Mouse (Mus musculus) kidney, postnatal 0 days (tissue): Measurements from ENCODE around the gene Efs. TPM values are rescaled to one million over a fixed set of nuclear protein-coding genes. Genes with fewer than 3 reads are reported as not detected.
"Not testable (repeated sequence)": the region's sequence is repeated elsewhere in the genome, so short reads cannot be mapped to it uniquely, and the experiment has no call there.

Experiments used
- ATAC-seq: fragments of 200-750 bp; cut with Nextera tagmentation; replicated peaks from 2 replicates; pipeline ENCODE4 v1.8.0; 2017; ENCODE audit warnings: low read depth, moderate number of reproducible peaks, moderate TSS enrichment, moderate library complexity; ENCODE audit not compliant: low FRiP score
- DNase-seq: peaks from one replicate; pipeline ENCODE4 v3.0.0-alpha.2; 2016; ENCODE audit warnings: low spot score
- H3K27ac ChIP-seq: fragments of 300-500 bp; sonication (generic); 2 replicates; pipeline ENCODE4 v1.5.1; 2014; ENCODE audit warnings: mild to moderate bottlenecking
- H3K27me3 ChIP-seq: fragments of 300-500 bp; sonication (generic); 2 replicates; pipeline ENCODE4 v1.6.1; 2014; ENCODE audit warnings: low read length, mixed read lengths; ENCODE audit not compliant: insufficient read depth
- H3K36me3 ChIP-seq: fragments of 300-500 bp; sonication (generic); 2 replicates; pipeline ENCODE4 v1.6.1; 2014; ENCODE audit warnings: low read length, mixed read lengths; ENCODE audit not compliant: insufficient read depth
- H3K4me1 ChIP-seq: fragments of 300-500 bp; sonication (generic); replicated peaks from 2 replicates; pipeline ENCODE4 v1.6.1; 2014; ENCODE audit warnings: antibody characterized with exemption, low read length, mixed read lengths; ENCODE audit not compliant: insufficient read depth
- H3K4me2 ChIP-seq: fragments of 300-500 bp; sonication (generic); 2 replicates; pipeline ENCODE4 v1.6.1; 2014; ENCODE audit warnings: mild to moderate bottlenecking, low read length, moderate library complexity, mixed read lengths
- H3K4me3 ChIP-seq: fragments of 300-500 bp; sonication (generic); replicated peaks from 2 replicates; pipeline ENCODE4 v1.5.1; 2014; ENCODE audit warnings: low read depth, low read length
- H3K9ac ChIP-seq: fragments of 300-500 bp; sonication (generic); 2 replicates; pipeline ENCODE4 v1.6.1; 2014; ENCODE audit warnings: low read depth, low read length
- H3K9me3 ChIP-seq: fragments of 300-500 bp; sonication (generic); replicated peaks from 2 replicates; pipeline ENCODE4 v1.6.1; 2016; ENCODE audit warnings: low read length, inconsistent platforms, mixed read lengths
- CTCF ChIP-seq: IDR thresholded peaks from 2 replicates; pipeline ENCODE4 v1.5.1; 2016; ENCODE audit warnings: antibody characterized with exemption, low read depth, mild to moderate bottlenecking, moderate library complexity
- WGBS: fragments of 180-500 bp; shearing (Covaris S2); extraction: QIAGEN DNeasy Blood & Tissue Kit; methylation state at CpG from one replicate; pipeline ENCODE4 v1.1.7; 2014; 5-methylcytosine and 5-hydroxymethylcytosine counted together
- polyA plus RNA-seq: library from polyadenylated mRNA; unstranded; fragments of >200 nt; fragmentation: Nextera tagmentation; extraction: Ambion mirVana; gene quantifications from 2 replicates; pipeline ENCODE4 v1.2.1, GENCODE M21; 2015

Efs gene
- polyA plus RNA-seq, 1 experiment from 2014 or later = 15.0 TPM

GRCm38 (mm10) chr14:54950493-54950892 lies 24.6 kb upstream of the Efs start:
- Histone ChIP-seq H3K9me3 (no peaks in the 10 kb centered on the region), H3K27me3 (no peaks in the 10 kb centered on the region), H3K4me2 (no peak overlapping the region), H3K4me3 (no peak overlapping the region), H3K27ac (no peak overlapping the region), H3K4me1 (no peaks in the 10 kb centered on the region), H3K9ac (no peak overlapping the region), H3K36me3 (no peaks in the 10 kb centered on the region)
- TF ChIP-seq CTCF = no peak
- whole genome bisulfite sequencing = 58% methylated on average over 12 of the region's 12 CpGs
- no peak for DNase-seq
- no peak for ATAC-seq

GRCm38 (mm10) chr14:54948781-54949180 lies 22.9 kb upstream of the Efs start:
- DNase-seq (no peak), ATAC-seq (no peak)
- Histone ChIP-seq H3K4me3 (no peak overlapping the region), H3K36me3 (no peaks in the 10 kb centered on the region), H3K27me3 (no peaks in the 10 kb centered on the region), H3K9me3 (no peaks in the 10 kb centered on the region), H3K4me2 (no peak overlapping the region), H3K27ac (no peak overlapping the region), H3K9ac (no peak overlapping the region), H3K4me1 (no peaks in the 10 kb centered on the region)
- TF ChIP-seq CTCF = no peak
- 77% methylated on average over 9 of the region's 9 CpGs for WGBS

GRCm38 (mm10) chr14:54947008-54947407 lies 21.1 kb upstream of the Efs start:
- WGBS = 84% methylated on average over 10 of the region's 11 CpGs
- not testable (repeated sequence) for H3K27ac ChIP-seq, H3K4me1 ChIP-seq, H3K9me3 ChIP-seq, ATAC-seq, DNase-seq, H3K36me3 ChIP-seq, H3K4me2 ChIP-seq, H3K27me3 ChIP-seq, H3K9ac ChIP-seq, H3K4me3 ChIP-seq

GRCm38 (mm10) chr14:54945975-54946704 lies 20.2 kb upstream of the Efs start:
- H3K27me3 ChIP-seq = no peaks in the 10 kb centered on the region
- no peak overlapping the region for H3K27ac ChIP-seq
- no peak for TF ChIP-seq CTCF
- H3K9me3 ChIP-seq = no peaks in the 10 kb centered on the region
- H3K4me2 ChIP-seq = no peak overlapping the region
- H3K9ac ChIP-seq = no peak overlapping the region
- no peak overlapping the region for H3K4me3 ChIP-seq
- 52% methylated on average over 19 of the region's 19 CpGs for WGBS
- H3K4me1 ChIP-seq = no peaks in the 10 kb centered on the region
- H3K36me3 ChIP-seq = no peaks in the 10 kb centered on the region
- no peak for ATAC-seq
- no peak for DNase-seq

- Histone ChIP-seq H3K9me3 (no peaks in the 10 kb centered on the region), H3K27ac (no peak overlapping the region), H3K4me1 (no peaks in the 10 kb centered on the region), H3K9ac (no peak overlapping the region), H3K36me3 (no peaks in the 10 kb centered on the region), H3K4me2 (no peak overlapping the region), H3K27me3 (no peaks in the 10 kb centered on the region), H3K4me3 (no peak overlapping the region)
- WGBS = 54% methylated on average over 2 of the region's 2 CpGs
- ATAC-seq (no peak), DNase-seq (no peak)
- TF ChIP-seq CTCF = no peak
These were observed 19.0 kb upstream of the Efs start for GRCm38 (mm10) chr14:54944939-54945338.

- Histone ChIP-seq H3K9me3 (no peaks in the 10 kb centered on the region), H3K4me3 (no peak overlapping the region), H3K4me2 (no peak overlapping the region), H3K9ac (no peak overlapping the region), H3K4me1 (0 out of 2 replicates have a peak, but pooled peaks cover 5% of the 10 kb centered on the region), H3K36me3 (no peaks in the 10 kb centered on the region), H3K27ac (no peak overlapping the region), H3K27me3 (no peaks in the 10 kb centered on the region)
- ATAC-seq (no peak), DNase-seq (no peak)
- TF ChIP-seq CTCF = no peak
- WGBS = 97% methylated on average over 7 of the region's 7 CpGs
These were observed 18.0 kb upstream of the Efs start for GRCm38 (mm10) chr14:54943971-54944370.

- no peak for DNase-seq
- H3K4me3 ChIP-seq = no peak overlapping the region
- no peak overlapping the region for H3K4me2 ChIP-seq
- H3K36me3 ChIP-seq = no peaks in the 10 kb centered on the region
- H3K27ac ChIP-seq = no peak overlapping the region
- WGBS = 89% methylated on average over 8 of the region's 8 CpGs
- 0 out of 2 replicates have a peak, but pooled peaks cover 5% of the 10 kb centered on the region for H3K4me1 ChIP-seq
- no peak overlapping the region for H3K9ac ChIP-seq
- H3K27me3 ChIP-seq = no peaks in the 10 kb centered on the region
- no peak for ATAC-seq
- no peaks in the 10 kb centered on the region for H3K9me3 ChIP-seq
- no peak for TF ChIP-seq CTCF
These were observed 16.6 kb upstream of the Efs start for GRCm38 (mm10) chr14:54942479-54942878.
